Mouse (Mus musculus): ENCODE measurements at regions not wholly inside any gene's neighbourhood (a gene's known extent, or its start where the extent isn't known, plus 50 kb on each side); places are given as distances from the start of the nearest gene placed in this dataset.
A peak's percentile ranks its signal among the peaks of the same experiment; 100 is the strongest.

DNA sequence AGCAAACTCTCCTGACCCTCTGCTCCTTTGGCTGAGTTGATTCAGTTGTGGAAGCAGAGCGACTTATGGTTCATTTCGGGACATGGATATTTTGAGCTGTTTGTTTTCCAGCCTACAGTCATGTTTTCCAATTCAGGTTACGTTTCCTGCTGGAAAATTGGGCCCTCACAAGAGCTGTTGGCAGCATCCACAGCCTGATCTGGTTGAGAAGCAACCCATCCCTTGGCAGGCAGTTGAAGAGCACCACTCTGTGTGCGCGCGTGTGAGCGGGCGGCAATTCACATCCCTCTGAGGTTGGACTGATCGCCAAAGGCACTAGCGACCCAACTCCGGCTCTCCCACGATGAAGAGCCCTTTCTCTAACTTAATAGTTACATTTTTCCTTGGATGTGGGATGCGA is 457.1 kb downstream of the Tmem38b start:
- Histone ChIP-seq H3K27me3 (ENCODE audit: control insufficient read depth, insufficient read depth, low read depth, low read length) (no peaks in the 10 kb centered on the region), H3K27ac (ENCODE audit: low read length) (no peak overlapping the region), H3K4me2 (ENCODE audit: low read depth, low read length) (no peak overlapping the region), H3K4me3 (ENCODE audit: low read length) (no peak overlapping the region), H3K4me1 (replicated peaks; ENCODE audit: control insufficient read depth, insufficient read depth, low read length) (no peaks in the 10 kb centered on the region), H3K9ac (ENCODE audit: low read length) (no peak overlapping the region), H3K36me3 (ENCODE audit: control insufficient read depth, insufficient read depth, low read length) (no peaks in the 10 kb centered on the region), H3K9me3 (ENCODE audit: control insufficient read depth, low read length) (no peaks in the 10 kb centered on the region)
- WGBS = 91% methylated on average over 13 of the region's 13 CpGs
- ATAC-seq (ENCODE audit: low read depth) = no peak

DNA sequence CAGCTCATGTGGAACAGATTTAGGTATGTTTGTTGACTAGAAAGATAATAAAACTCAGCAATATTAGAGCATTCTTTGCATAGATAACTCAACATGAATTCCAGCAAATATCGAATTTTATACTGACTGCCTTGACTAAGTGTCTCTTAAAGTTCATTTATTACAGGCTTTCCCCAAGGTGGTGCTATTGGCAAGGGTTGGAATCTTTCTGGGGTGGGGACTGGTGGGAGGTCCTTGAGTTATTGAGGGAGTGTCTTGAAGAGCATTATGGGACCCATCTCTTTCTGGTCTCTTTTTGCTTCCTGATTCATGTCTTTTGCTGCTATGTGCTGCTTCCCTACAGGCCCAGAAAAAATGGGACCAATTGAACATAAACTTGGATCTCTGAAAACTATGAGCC is 488.0 kb downstream of the Tmem38b start:
- Histone ChIP-seq H3K36me3 (ENCODE audit: control insufficient read depth, insufficient read depth, low read length) (no peaks in the 10 kb centered on the region), H3K27me3 (ENCODE audit: control insufficient read depth, insufficient read depth, low read depth, low read length) (no peaks in the 10 kb centered on the region), H3K4me1 (replicated peaks; ENCODE audit: control insufficient read depth, insufficient read depth, low read length) (no peaks in the 10 kb centered on the region), H3K4me3 (ENCODE audit: low read length) (no peak overlapping the region), H3K27ac (ENCODE audit: low read length) (no peak overlapping the region), H3K9ac (ENCODE audit: low read length) (no peak overlapping the region), H3K9me3 (ENCODE audit: control insufficient read depth, low read length) (no peaks in the 10 kb centered on the region), H3K4me2 (ENCODE audit: low read depth, low read length) (no peak overlapping the region)
- WGBS = 67% methylated on average over 1 of the region's 1 CpGs
- no peak for ATAC-seq (ENCODE audit: low read depth)

DNA sequence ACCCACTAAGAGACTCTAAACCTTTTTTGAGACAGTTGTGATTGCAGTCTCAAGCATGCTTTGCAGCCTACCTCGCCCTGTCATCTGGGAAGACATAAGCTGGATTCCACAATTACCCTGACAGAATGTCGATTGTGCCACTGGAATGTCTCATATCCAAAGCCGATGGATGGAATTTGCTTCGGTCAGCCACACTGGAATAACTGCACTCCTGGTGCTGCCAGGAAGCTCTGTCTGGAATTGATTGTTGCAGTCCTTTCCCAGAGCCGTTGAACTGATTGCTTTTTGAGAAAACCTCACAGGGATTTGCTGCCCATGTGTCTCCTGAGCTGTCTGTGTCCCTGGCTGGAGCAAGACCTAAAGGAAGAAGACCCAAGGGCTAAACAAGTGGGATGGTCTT is 499.0 kb downstream of the Tmem38b start:
- no peaks in the 10 kb centered on the region for H3K36me3 ChIP-seq (ENCODE audit: control insufficient read depth, insufficient read depth, low read length)
- no peak for ATAC-seq (ENCODE audit: low read depth)
- no peaks in the 10 kb centered on the region for H3K9me3 ChIP-seq (ENCODE audit: control insufficient read depth, low read length)
- no peak overlapping the region for H3K27ac ChIP-seq (ENCODE audit: low read length)
- H3K9ac ChIP-seq (ENCODE audit: low read length) = no peak overlapping the region
- no peak overlapping the region for H3K4me2 ChIP-seq (ENCODE audit: low read depth, low read length)
- H3K27me3 ChIP-seq (ENCODE audit: control insufficient read depth, insufficient read depth, low read depth, low read length) = no peaks in the 10 kb centered on the region
- WGBS = 47% methylated on average over 5 of the region's 5 CpGs
- H3K4me1 ChIP-seq (replicated peaks; ENCODE audit: control insufficient read depth, insufficient read depth, low read length) = no peaks in the 10 kb centered on the region
- H3K4me3 ChIP-seq (ENCODE audit: low read length) = no peak overlapping the region

DNA sequence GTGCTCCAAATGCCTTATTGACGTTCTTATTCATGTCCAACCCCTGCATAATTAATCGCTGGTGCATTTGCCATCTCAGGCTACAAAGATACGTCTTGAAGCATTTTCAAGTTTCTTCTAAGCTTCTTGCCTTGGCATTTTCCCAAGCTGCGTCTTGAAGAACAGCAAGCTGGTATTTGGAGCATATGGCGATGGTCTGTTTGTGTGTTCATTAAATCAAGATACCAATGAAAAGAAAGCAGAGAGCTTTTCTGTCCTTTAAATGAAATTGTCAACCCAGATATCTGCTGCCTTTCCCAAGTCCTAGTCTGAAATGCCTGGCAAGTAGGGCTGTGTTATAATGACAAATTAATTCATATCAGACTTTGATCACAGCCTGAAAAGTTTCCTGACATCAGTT is 502.4 kb downstream of the Tmem38b start:
- no peak overlapping the region for H3K4me3 ChIP-seq (ENCODE audit: low read length)
- no peak for ATAC-seq (ENCODE audit: low read depth)
- H3K36me3 ChIP-seq (ENCODE audit: control insufficient read depth, insufficient read depth, low read length) = no peaks in the 10 kb centered on the region
- H3K9me3 ChIP-seq (ENCODE audit: control insufficient read depth, low read length) = no peaks in the 10 kb centered on the region
- 64% methylated on average over 5 of the region's 5 CpGs for WGBS
- no peak overlapping the region for H3K27ac ChIP-seq (ENCODE audit: low read length)
- H3K27me3 ChIP-seq (ENCODE audit: control insufficient read depth, insufficient read depth, low read depth, low read length) = no peaks in the 10 kb centered on the region
- H3K9ac ChIP-seq (ENCODE audit: low read length) = no peak overlapping the region
- no peak overlapping the region for H3K4me2 ChIP-seq (ENCODE audit: low read depth, low read length)
- peaks cover 2% of the 10 kb centered on the region; the same call in 1 of the 2 replicates for H3K4me1 ChIP-seq (replicated peaks; ENCODE audit: control insufficient read depth, insufficient read depth, low read length)

DNA sequence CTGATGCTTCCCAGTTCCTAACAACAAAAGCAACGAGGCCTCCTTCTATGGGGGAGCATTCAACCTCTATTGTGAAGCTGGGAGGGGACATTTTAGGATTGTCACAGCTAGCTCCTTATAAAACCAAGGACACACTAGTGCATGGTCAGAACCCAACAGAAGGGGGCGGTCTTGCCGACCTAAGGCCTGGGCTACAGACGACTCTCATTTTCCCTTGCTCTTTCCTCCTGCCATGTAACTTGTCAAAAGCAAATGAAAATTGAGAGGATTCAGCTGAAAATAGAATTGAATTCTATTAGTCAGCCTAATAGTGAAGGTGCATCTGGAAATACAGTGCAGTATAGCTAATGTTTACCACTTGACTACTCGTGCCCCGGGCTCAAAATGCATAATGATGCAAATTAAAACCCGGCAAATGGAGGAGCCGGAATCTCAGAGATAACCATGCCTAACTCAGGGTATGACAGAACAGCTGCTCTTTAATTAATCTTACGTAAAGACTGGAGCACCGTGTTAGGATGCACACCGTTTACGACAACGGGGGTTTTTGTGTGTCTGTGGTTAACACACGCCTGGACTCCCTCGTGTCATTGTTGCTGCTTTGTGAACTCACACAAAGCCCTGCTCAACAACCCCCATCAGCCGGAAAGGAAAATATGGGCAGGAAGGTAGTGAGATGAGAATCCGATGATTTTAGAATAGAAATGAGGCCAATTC is 503.0 kb downstream of the Tmem38b start:
- Histone ChIP-seq H3K4me3 (ENCODE audit: low read length) (no peak overlapping the region), H3K9ac (ENCODE audit: low read length) (no peak overlapping the region), H3K4me2 (ENCODE audit: low read depth, low read length) (no peak overlapping the region), H3K27ac (ENCODE audit: low read length) (no peak overlapping the region), H3K9me3 (ENCODE audit: control insufficient read depth, low read length) (no peaks in the 10 kb centered on the region), H3K36me3 (ENCODE audit: control insufficient read depth, insufficient read depth, low read length) (no peaks in the 10 kb centered on the region), H3K4me1 (replicated peaks; ENCODE audit: control insufficient read depth, insufficient read depth, low read length) (peaks cover 2% of the 10 kb centered on the region; the same call in 1 of the 2 replicates), H3K27me3 (ENCODE audit: control insufficient read depth, insufficient read depth, low read depth, low read length) (no peaks in the 10 kb centered on the region)
- 77% methylated on average over 17 of the region's 17 CpGs for WGBS
- ATAC-seq (ENCODE audit: low read depth) = no peak

DNA sequence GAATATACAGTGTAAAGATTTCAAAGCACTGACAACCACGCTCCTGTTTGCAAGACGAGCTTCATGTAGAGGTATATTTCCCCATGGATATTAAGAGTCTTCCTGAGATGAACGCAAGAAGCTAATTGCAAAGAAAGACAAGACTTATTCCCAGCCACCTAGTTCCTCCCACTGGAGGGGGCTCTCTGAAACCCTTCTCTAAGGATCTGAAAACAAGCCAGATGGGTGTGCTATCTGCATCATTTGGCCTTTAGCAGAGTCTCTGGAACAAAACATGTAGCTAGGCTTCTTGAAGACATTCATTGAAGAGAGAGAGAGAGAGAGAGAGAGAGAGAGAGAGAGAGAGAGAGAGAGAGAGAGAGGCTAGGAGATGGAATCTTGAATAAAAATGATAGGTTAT is 504.8 kb downstream of the Tmem38b start:
- H3K27me3 ChIP-seq (ENCODE audit: control insufficient read depth, insufficient read depth, low read depth, low read length) = no peaks in the 10 kb centered on the region
- H3K4me3 ChIP-seq (ENCODE audit: low read length) = no peak overlapping the region
- no peak overlapping the region for H3K9ac ChIP-seq (ENCODE audit: low read length)
- H3K36me3 ChIP-seq (ENCODE audit: control insufficient read depth, insufficient read depth, low read length) = no peaks in the 10 kb centered on the region
- H3K27ac ChIP-seq (ENCODE audit: low read length) = no peak overlapping the region
- 79% methylated on average over 3 of the region's 3 CpGs for WGBS
- H3K4me2 ChIP-seq (ENCODE audit: low read depth, low read length) = no peak overlapping the region
- H3K9me3 ChIP-seq (ENCODE audit: control insufficient read depth, low read length) = no peaks in the 10 kb centered on the region
- peaks cover 2% of the 10 kb centered on the region; the same call in 1 of the 2 replicates for H3K4me1 ChIP-seq (replicated peaks; ENCODE audit: control insufficient read depth, insufficient read depth, low read length)
- no peak for ATAC-seq (ENCODE audit: low read depth)

DNA sequence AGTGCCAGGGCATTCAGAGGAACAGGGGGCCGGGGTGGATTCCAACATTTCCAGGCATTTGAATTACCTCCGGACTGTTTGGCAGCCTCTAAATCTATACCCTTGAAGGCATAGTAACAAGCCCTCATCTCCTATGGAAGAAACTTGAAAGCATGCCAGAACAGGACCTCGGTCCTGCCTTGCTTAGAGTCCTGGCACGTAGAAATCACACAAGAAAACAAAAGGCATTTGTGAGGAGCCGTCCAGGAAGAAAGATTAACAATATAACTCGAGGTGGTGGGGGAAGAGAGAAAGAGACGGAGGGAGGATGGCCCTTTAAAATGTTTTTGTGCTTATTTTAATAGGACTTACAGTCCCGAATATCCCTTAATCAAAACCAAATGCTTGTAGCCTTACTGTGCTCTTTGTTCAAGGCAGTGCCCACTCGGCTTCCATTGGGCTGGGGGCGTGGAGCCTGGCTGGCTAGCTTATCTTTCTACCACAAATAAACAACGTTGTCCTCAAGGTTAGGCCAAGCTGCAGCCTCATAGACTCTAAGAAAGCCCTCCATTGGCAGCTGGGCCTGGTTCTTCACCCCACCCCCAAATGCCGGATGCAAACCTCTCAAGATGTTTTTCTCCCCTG is 505.9 kb downstream of the Tmem38b start:
- peaks cover 2% of the 10 kb centered on the region; the same call in 1 of the 2 replicates for H3K4me1 ChIP-seq (replicated peaks; ENCODE audit: control insufficient read depth, insufficient read depth, low read length)
- H3K4me2 ChIP-seq (ENCODE audit: low read depth, low read length) = peak overlapping the region; percentile 30
- no peak overlapping the region for H3K9ac ChIP-seq (ENCODE audit: low read length)
- H3K9me3 ChIP-seq (ENCODE audit: control insufficient read depth, low read length) = no peaks in the 10 kb centered on the region
- peak; percentile 79 for ATAC-seq (ENCODE audit: low read depth)
- H3K27me3 ChIP-seq (ENCODE audit: control insufficient read depth, insufficient read depth, low read depth, low read length) = no peaks in the 10 kb centered on the region
- H3K4me3 ChIP-seq (ENCODE audit: low read length) = no peak overlapping the region
- H3K36me3 ChIP-seq (ENCODE audit: control insufficient read depth, insufficient read depth, low read length) = no peaks in the 10 kb centered on the region
- peak overlapping the region; percentile 40; the same call in 1 of the 2 replicates for H3K27ac ChIP-seq (ENCODE audit: low read length)
- 16% methylated on average over 12 of the region's 12 CpGs for WGBS

DNA sequence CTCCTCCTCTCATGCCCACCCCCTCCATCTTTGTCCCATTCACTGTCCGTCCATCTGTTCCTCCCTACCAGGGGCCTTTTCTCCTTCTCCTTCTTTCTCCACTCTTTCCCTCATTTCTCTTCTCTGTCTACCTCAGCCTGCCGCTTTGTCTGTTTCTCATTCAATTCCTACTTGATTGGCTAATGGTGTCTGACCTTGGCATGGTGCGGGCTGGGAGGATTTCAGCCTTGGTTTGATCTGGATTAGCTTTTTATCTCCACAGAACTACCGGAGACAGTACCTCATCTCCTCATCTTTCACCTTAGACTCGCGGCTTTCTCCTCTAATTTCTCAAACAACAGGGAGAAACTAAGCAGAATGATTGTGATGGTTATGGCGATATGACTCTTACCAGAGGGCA is 506.4 kb downstream of the Tmem38b start:
- Histone ChIP-seq H3K9me3 (ENCODE audit: control insufficient read depth, low read length) (no peaks in the 10 kb centered on the region), H3K27me3 (ENCODE audit: control insufficient read depth, insufficient read depth, low read depth, low read length) (no peaks in the 10 kb centered on the region), H3K4me2 (ENCODE audit: low read depth, low read length) (no peak overlapping the region), H3K4me3 (ENCODE audit: low read length) (no peak overlapping the region), H3K27ac (ENCODE audit: low read length) (no peak overlapping the region), H3K4me1 (replicated peaks; ENCODE audit: control insufficient read depth, insufficient read depth, low read length) (peaks cover 2% of the 10 kb centered on the region; the same call in 1 of the 2 replicates), H3K36me3 (ENCODE audit: control insufficient read depth, insufficient read depth, low read length) (no peaks in the 10 kb centered on the region), H3K9ac (ENCODE audit: low read length) (no peak overlapping the region)
- no peak; the same call in 1 of the 2 replicates for ATAC-seq (ENCODE audit: low read depth)
- WGBS = 61% methylated on average over 7 of the region's 7 CpGs

DNA sequence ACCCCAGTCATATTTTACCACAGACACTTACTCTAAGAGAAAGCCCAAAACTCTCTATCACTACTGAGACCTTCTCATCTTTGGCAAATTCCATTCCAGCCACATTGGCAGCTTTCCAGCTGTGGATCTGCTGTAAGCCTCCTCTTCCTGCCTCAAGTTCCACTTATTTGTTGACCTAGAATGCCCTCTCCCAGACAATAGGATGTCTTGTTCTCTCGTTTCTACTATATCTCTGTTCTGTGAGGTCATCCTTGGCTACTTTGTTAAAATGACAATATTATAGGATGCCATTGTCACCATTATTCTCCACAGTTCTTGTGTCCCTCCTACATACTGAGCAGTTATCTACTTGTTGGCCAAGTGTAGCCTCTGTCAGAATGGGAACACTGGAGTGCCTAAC is 512.7 kb downstream of the Tmem38b start:
- H3K9me3 ChIP-seq (ENCODE audit: control insufficient read depth, low read length) = no peaks in the 10 kb centered on the region
- no peak for ATAC-seq (ENCODE audit: low read depth)
- no peak overlapping the region for H3K4me2 ChIP-seq (ENCODE audit: low read depth, low read length)
- H3K36me3 ChIP-seq (ENCODE audit: control insufficient read depth, insufficient read depth, low read length) = no peaks in the 10 kb centered on the region
- H3K27me3 ChIP-seq (ENCODE audit: control insufficient read depth, insufficient read depth, low read depth, low read length) = no peaks in the 10 kb centered on the region
- WGBS = 12% methylated on average over 1 of the region's 1 CpGs
- no peak overlapping the region for H3K27ac ChIP-seq (ENCODE audit: low read length)
- H3K9ac ChIP-seq (ENCODE audit: low read length) = no peak overlapping the region
- H3K4me3 ChIP-seq (ENCODE audit: low read length) = no peak overlapping the region
- 0 out of 2 replicates have a peak, but pooled peaks cover 2% of the 10 kb centered on the region for H3K4me1 ChIP-seq (replicated peaks; ENCODE audit: control insufficient read depth, insufficient read depth, low read length)

All from lung, embryonic 16.5 days (tissue).